Mouse (Mus musculus): ENCODE data around the gene H2-Oa. TPM values are rescaled to one million over a fixed set of nuclear protein-coding genes. Genes with fewer than 3 reads are reported as not detected.
A peak's percentile ranks its signal among the peaks of the same experiment; 100 is the strongest.

Gene H2-Oa
- total RNA-seq, 4 experiments from 2014 or later: 2.6 to 3.6 TPM; not detected in 2

GRCm38 (mm10) chr17:34101185-34101584, 9.0 kb downstream of the H2-Oa start:
- DNase-seq (ENCODE audit: low spot score in 2 of 2): no peak

GRCm38 (mm10) chr17:34101604-34102032, 9.5 kb downstream of the H2-Oa start:
- DNase-seq (ENCODE audit: low spot score in 2 of 2): peak; percentile 77 to 94

- no peak for DNase-seq (ENCODE audit: low spot score in 2 of 2)
Observed at GRCm38 (mm10) chr17:34102831-34103230, 10.7 kb downstream of the H2-Oa start.

- no peak for DNase-seq (ENCODE audit: low spot score in 2 of 2)
Observed at GRCm38 (mm10) chr17:34104804-34105203, 12.7 kb downstream of the H2-Oa start.

GRCm38 (mm10) chr17:34106555-34106954, 14.4 kb downstream of the H2-Oa start:
- no peak for DNase-seq (ENCODE audit: low spot score in 2 of 2)

- no peak for DNase-seq (ENCODE audit: low spot score in 2 of 2)
Observed at GRCm38 (mm10) chr17:34107109-34107867, 15.1 kb downstream of the H2-Oa start.

GRCm38 (mm10) chr17:34108460-34108859, 16.3 kb downstream of the H2-Oa start:
- DNase-seq (ENCODE audit: low spot score in 2 of 2): no peak

- no peak for DNase-seq (ENCODE audit: low spot score in 2 of 2)
Observed at GRCm38 (mm10) chr17:34109038-34109805, 17.1 kb downstream of the H2-Oa start.

- DNase-seq (ENCODE audit: low spot score in 2 of 2): no peak
Observed at GRCm38 (mm10) chr17:34109806-34110195, 17.7 kb downstream of the H2-Oa start.

GRCm38 (mm10) chr17:34110309-34110708, 18.2 kb downstream of the H2-Oa start:
- DNase-seq (ENCODE audit: low spot score in 2 of 2): no peak

GRCm38 (mm10) chr17:34114114-34114513, 22.0 kb downstream of the H2-Oa start:
- no peak for DNase-seq (ENCODE audit: low spot score in 2 of 2)

- DNase-seq (ENCODE audit: low spot score in 2 of 2): no peak
Observed at GRCm38 (mm10) chr17:34116736-34117370, 24.7 kb downstream of the H2-Oa start.

- DNase-seq (ENCODE audit: low spot score in 2 of 2): no peak
Observed at GRCm38 (mm10) chr17:34117421-34118112, 25.4 kb downstream of the H2-Oa start.

- DNase-seq (ENCODE audit: low spot score in 2 of 2): no peak
Observed at GRCm38 (mm10) chr17:34118113-34118872, 26.2 kb downstream of the H2-Oa start.

GRCm38 (mm10) chr17:34118873-34119248, 26.7 kb downstream of the H2-Oa start:
- no peak for DNase-seq (ENCODE audit: low spot score in 2 of 2)

GRCm38 (mm10) chr17:34119249-34120179, 27.4 kb downstream of the H2-Oa start, which contains the start of gene H2-DMa:
Gene H2-DMa (plus strand): TSS chr17:34119541.
- peak; percentile 99 for DNase-seq (ENCODE audit: low spot score in 2 of 2)

GRCm38 (mm10) chr17:34120180-34120723, 28.1 kb downstream of the H2-Oa start:
- DNase-seq (ENCODE audit: low spot score in 2 of 2): peak; percentile 82

GRCm38 (mm10) chr17:34120814-34121171, 28.7 kb downstream of the H2-Oa start:
- DNase-seq (ENCODE audit: low spot score in 2 of 2): peak; percentile 70 to 71

GRCm38 (mm10) chr17:34121172-34121878, 29.2 kb downstream of the H2-Oa start:
- DNase-seq (ENCODE audit: low spot score in 2 of 2): peak; percentile 87 to 93
